Mouse (Mus musculus): ENCODE measurements around the gene Tex14. TPM values are rescaled to one million over a fixed set of nuclear protein-coding genes. Genes with fewer than 3 reads are reported as not detected.

Gene Tex14
- polyA plus RNA-seq, 1 experiment, result 0.55 TPM

DNA sequence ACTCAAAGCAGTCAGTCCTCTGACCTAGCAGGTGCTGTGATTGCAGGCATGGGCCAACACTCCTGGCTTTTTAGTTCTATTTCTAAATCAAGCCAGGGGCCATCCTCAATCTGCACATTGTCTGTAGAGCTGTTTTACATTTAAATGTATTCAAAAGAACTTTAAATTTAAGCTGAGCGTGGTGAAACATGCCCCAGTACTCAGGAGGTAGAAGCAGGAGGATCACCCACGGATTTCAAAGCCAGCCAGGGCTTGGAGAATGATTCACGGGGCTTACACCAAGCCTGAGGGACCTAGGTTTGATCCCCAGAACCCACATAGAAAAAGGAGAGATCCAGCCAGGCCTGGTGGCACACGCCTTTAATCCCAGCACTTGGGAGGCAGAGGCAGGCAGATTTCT is 148.5 kb downstream of the Tex14 start:
- H3K4me1 ChIP-seq (replicated peaks; ENCODE audit: control insufficient read depth, insufficient read depth, low read length), result no peaks in the 10 kb centered on the region
- no peak overlapping the region for H3K27ac ChIP-seq (ENCODE audit: control insufficient read depth, insufficient read depth, low read length)
- DNase-seq, result no peak
- H3K36me3 ChIP-seq (ENCODE audit: control insufficient read depth, insufficient read depth, low read length), result no peaks in the 10 kb centered on the region
- 88% methylated on average over 4 of the region's 4 CpGs for WGBS
- no peaks in the 10 kb centered on the region for H3K27me3 ChIP-seq (ENCODE audit: control insufficient read depth, insufficient read depth, low read length)
- no peak overlapping the region for H3K4me3 ChIP-seq (ENCODE audit: control insufficient read depth, insufficient read depth, low read length)
- TF ChIP-seq POLR2A (IDR thresholded peaks at IDR 0.05; ENCODE audit: control insufficient read depth, extremely low read depth, insufficient read depth, low read length, poor library complexity) (no peak), CTCF (IDR thresholded peaks at IDR 0.05; ENCODE audit: borderline replicate concordance, control insufficient read depth, extremely low read depth, insufficient read depth, low read length, poor library complexity) (no peak)

DNA sequence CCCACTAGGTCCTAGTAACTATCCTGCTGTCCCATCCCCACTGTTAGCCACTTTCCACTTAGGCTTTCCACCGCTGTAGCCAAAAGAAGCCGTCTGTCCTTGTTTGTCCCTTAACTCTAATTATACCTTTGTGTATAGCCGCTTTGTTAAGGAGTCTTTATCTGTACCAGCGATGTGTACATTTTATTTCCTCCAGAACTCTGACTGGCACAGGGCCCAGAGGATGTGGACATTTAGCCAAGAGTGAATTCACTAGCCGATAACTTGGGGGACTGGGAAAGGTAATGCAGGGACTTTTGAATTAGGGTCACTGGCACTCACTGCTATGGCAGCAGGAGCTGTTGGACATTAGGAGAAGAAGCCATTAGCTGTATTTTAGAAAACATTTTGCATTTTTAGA is 149.5 kb downstream of the Tex14 start:
- Histone ChIP-seq H3K4me1 (replicated peaks; ENCODE audit: control insufficient read depth, insufficient read depth, low read length) (no peaks in the 10 kb centered on the region), H3K27ac (ENCODE audit: control insufficient read depth, insufficient read depth, low read length) (no peak overlapping the region), H3K36me3 (ENCODE audit: control insufficient read depth, insufficient read depth, low read length) (no peaks in the 10 kb centered on the region), H3K27me3 (ENCODE audit: control insufficient read depth, insufficient read depth, low read length) (no peaks in the 10 kb centered on the region), H3K4me3 (ENCODE audit: control insufficient read depth, insufficient read depth, low read length) (no peak overlapping the region)
- WGBS, result 77% methylated on average over 5 of the region's 5 CpGs
- no peak for DNase-seq
- TF ChIP-seq CTCF (IDR thresholded peaks at IDR 0.05; ENCODE audit: borderline replicate concordance, control insufficient read depth, extremely low read depth, insufficient read depth, low read length, poor library complexity) (no peak), POLR2A (IDR thresholded peaks at IDR 0.05; ENCODE audit: control insufficient read depth, extremely low read depth, insufficient read depth, low read length, poor library complexity) (no peak)

DNA sequence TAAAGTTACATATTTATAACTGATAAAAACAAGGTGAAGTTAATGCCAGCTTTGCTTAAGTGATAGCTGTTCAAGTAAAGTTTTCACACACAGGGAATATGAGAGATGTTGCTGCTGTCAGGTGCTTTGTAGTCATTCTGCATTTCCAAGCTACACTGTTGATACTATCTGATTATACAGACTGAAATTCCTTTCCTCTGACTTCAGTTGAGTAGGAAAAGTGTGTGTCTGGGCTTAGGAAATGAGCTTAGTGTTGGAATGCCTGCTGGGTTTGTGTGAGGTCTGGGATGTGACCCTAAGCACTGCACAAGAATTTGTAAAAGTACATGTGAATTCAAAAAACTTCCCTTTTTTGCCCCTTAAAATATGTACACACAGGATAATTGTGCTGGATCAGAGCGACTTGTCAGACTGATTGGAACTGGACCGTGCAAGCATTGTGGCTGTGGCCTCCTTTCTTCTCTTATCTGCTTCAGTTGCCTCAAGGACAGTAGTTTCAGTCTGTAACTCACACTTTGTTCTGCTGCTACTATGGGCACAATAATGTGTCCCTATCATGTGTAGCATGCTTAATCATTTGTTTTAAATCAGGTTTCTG is 150.3 kb downstream of the Tex14 start:
- no peaks in the 10 kb centered on the region for H3K27me3 ChIP-seq (ENCODE audit: control insufficient read depth, insufficient read depth, low read length)
- H3K27ac ChIP-seq (ENCODE audit: control insufficient read depth, insufficient read depth, low read length), result no peak overlapping the region
- DNase-seq, result no peak
- WGBS, result 56% methylated on average over 2 of the region's 2 CpGs
- H3K4me1 ChIP-seq (replicated peaks; ENCODE audit: control insufficient read depth, insufficient read depth, low read length), result no peaks in the 10 kb centered on the region
- H3K4me3 ChIP-seq (ENCODE audit: control insufficient read depth, insufficient read depth, low read length), result no peak overlapping the region
- H3K36me3 ChIP-seq (ENCODE audit: control insufficient read depth, insufficient read depth, low read length), result no peaks in the 10 kb centered on the region
- TF ChIP-seq CTCF (IDR thresholded peaks at IDR 0.05; ENCODE audit: borderline replicate concordance, control insufficient read depth, extremely low read depth, insufficient read depth, low read length, poor library complexity) (no peak), POLR2A (IDR thresholded peaks at IDR 0.05; ENCODE audit: control insufficient read depth, extremely low read depth, insufficient read depth, low read length, poor library complexity) (no peak)

- DNase-seq, result no peak
- TF ChIP-seq POLR2A (IDR thresholded peaks at IDR 0.05; ENCODE audit: control insufficient read depth, extremely low read depth, insufficient read depth, low read length, poor library complexity) (no peak), CTCF (IDR thresholded peaks at IDR 0.05; ENCODE audit: borderline replicate concordance, control insufficient read depth, extremely low read depth, insufficient read depth, low read length, poor library complexity) (no peak)
- Histone ChIP-seq H3K4me3 (ENCODE audit: control insufficient read depth, insufficient read depth, low read length) (no peak overlapping the region), H3K36me3 (ENCODE audit: control insufficient read depth, insufficient read depth, low read length) (no peaks in the 10 kb centered on the region), H3K27ac (ENCODE audit: control insufficient read depth, insufficient read depth, low read length) (no peak overlapping the region), H3K4me1 (replicated peaks; ENCODE audit: control insufficient read depth, insufficient read depth, low read length) (no peaks in the 10 kb centered on the region), H3K27me3 (ENCODE audit: control insufficient read depth, insufficient read depth, low read length) (no peaks in the 10 kb centered on the region)
- 86% methylated on average over 6 of the region's 6 CpGs for WGBS
Observed at GRCm38 (mm10) chr11:87561208-87561607, 156.3 kb downstream of the Tex14 start.

DNA sequence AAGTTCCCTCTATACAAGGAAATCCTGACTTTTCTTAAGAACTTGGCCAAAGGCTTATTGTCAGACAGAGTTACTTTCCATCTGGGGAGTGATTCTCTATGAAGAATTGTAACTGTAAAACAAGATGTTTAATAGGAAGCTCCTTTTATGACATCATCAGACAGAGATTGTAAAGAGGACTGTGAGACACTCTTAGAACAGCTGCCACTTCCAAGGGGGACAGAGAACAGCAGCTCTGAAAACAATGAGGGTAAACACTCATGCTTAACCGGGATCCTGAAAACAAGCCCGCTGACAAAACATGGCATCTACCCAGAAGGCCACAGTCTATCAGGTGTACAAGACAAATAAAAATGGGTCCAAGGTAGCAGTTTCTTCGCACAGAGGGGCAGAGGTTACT is 161.6 kb downstream of the Tex14 start, which contains the start of gene Gm11492:
TSS of gene Gm11492 (plus strand) at position 153 of the 400 bp plus-strand sequence.
- TF ChIP-seq POLR2A (IDR thresholded peaks at IDR 0.05; ENCODE audit: control insufficient read depth, extremely low read depth, insufficient read depth, low read length, poor library complexity) (no peak), CTCF (IDR thresholded peaks at IDR 0.05; ENCODE audit: borderline replicate concordance, control insufficient read depth, extremely low read depth, insufficient read depth, low read length, poor library complexity) (no peak)
- Histone ChIP-seq H3K4me3 (ENCODE audit: control insufficient read depth, insufficient read depth, low read length) (no peak within 1 kb of the TSS), H3K27me3 (ENCODE audit: control insufficient read depth, insufficient read depth, low read length) (no peaks in the 10 kb centered on the region), H3K4me1 (replicated peaks; ENCODE audit: control insufficient read depth, insufficient read depth, low read length) (no peaks in the 10 kb centered on the region), H3K36me3 (ENCODE audit: control insufficient read depth, insufficient read depth, low read length) (no peaks in the 10 kb centered on the region), H3K27ac (ENCODE audit: control insufficient read depth, insufficient read depth, low read length) (no peak within 1 kb of the TSS)
- no peak for DNase-seq
- WGBS, result 86% methylated on average over 3 of the region's 3 CpGs

DNA sequence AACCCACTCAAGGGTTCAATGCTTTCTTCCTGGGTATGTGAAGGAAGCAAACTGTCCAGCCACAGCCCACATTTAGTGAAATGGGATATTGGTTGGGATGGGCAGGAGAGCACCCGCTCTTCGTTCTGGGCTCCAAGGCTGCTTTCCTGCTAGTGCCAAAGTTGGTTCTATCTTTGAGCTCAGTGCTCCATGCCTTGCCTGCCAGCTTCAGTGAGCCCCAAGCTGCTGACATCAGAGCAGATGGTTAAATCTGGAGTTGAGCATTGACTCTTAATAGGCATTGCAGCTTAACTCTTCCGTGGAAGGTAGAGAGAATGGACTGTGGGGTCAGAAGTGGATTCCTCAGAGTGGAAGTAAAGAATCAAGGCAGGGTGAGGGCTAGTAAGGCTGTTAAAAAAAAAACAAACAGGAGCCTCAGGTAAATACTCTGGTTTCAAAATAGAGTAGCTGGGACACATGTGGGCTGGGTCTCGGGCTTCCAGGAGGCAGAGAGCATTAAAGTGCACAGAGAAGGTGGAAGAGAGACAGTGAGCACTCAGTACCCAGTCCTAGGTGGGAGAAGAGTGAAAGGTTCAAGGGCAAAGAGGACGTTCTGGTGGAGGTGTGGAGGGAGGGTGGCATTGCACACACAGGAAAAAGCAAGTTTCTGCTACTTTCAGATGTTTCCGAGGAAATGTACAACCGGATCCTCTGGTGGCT is 163.5 kb downstream of the Tex14 start, which contains the start of gene Sept4:
TSS of gene Sept4 (plus strand) at position 649 of the 699 bp plus-strand sequence.
- Histone ChIP-seq H3K27ac (ENCODE audit: control insufficient read depth, insufficient read depth, low read length) (no peak within 1 kb of the TSS), H3K27me3 (ENCODE audit: control insufficient read depth, insufficient read depth, low read length) (no peaks in the 10 kb centered on the region), H3K4me1 (replicated peaks; ENCODE audit: control insufficient read depth, insufficient read depth, low read length) (no peaks in the 10 kb centered on the region), H3K4me3 (ENCODE audit: control insufficient read depth, insufficient read depth, low read length) (no peak within 1 kb of the TSS), H3K36me3 (ENCODE audit: control insufficient read depth, insufficient read depth, low read length) (no peaks in the 10 kb centered on the region)
- no peak for DNase-seq
- 74% methylated on average over 7 of the region's 7 CpGs for WGBS
- TF ChIP-seq POLR2A (IDR thresholded peaks at IDR 0.05; ENCODE audit: control insufficient read depth, extremely low read depth, insufficient read depth, low read length, poor library complexity), result no peak
- no peak for TF ChIP-seq CTCF (IDR thresholded peaks at IDR 0.05; ENCODE audit: borderline replicate concordance, control insufficient read depth, extremely low read depth, insufficient read depth, low read length, poor library complexity)

Measured in thymus, adult 2 months (tissue).